Mouse (Mus musculus) macrophage (primary cell): ENCODE data around the gene Casp9. TPM values are rescaled to one million over a fixed set of nuclear protein-coding genes. Genes with fewer than 3 reads are reported as not detected.

Experiments
- H3K27ac ChIP-seq: fragments of 350-480 bp; formaldehyde crosslinking; 2 replicates; pipeline ENCODE4 v1.9.0; 2021
- H3K36me3 ChIP-seq: fragments of 350-480 bp; formaldehyde crosslinking; 2 replicates; pipeline ENCODE4 v1.9.0; 2021; ENCODE audit errors: inconsistent target
- H3K4me3 ChIP-seq: fragments of 350-480 bp; formaldehyde crosslinking; 2 replicates; pipeline ENCODE4 v1.9.0; 2021; ENCODE audit errors: inconsistent target
- H3K79me2 ChIP-seq: fragments of 350-480 bp; formaldehyde crosslinking; 2 replicates; pipeline ENCODE4 v1.9.0; 2021; ENCODE audit errors: inconsistent target
- WGBS: methylation state at CpG from one replicate; pipeline ENCODE4 v1.1.7; 2026; ENCODE audit warnings: inconsistent platforms; ENCODE audit not compliant: missing documents; 5-methylcytosine and 5-hydroxymethylcytosine counted together
- polyA plus RNA-seq: library from polyadenylated mRNA; stranded (reverse); fragments of 250-400 nt; gene quantifications from 3 replicates; pipeline ENCODE4 v1.2.4, GENCODE M21; 2018; ENCODE audit warnings: inconsistent platforms

Gene Casp9
- polyA plus RNA-seq, 1 experiment from 2014 or later = 16.4 TPM

GRCm38 (mm10) chr4:141818861-141819260 lies 25.4 kb downstream of the Casp9 start:
- Histone ChIP-seq H3K79me2 (no peaks in the 10 kb centered on the region), H3K27ac (no peak overlapping the region), H3K4me3 (no peak overlapping the region), H3K36me3 (peaks cover 19% of the 10 kb centered on the region)
- WGBS = 89% methylated on average over 13 of the region's 13 CpGs

DNA sequence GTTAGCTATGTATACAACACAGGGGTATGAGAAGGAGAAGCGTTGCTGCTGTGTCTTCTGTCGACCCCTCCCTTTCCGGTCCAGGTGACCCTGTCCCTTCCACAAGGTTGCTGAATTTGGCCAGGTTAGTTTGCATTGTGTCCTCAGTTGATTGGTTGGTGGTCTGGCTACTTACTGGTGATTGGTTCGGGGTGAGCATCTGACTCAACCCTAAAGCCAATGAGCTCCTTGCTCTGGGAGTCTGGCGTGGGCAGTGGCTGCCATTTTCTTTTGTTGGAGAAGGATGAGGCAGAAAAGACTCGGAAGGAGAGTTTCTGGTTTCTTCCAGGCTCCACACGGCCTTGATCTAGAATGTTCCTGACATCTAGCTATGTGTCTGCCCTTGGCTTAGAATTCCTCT lies 25.9 kb downstream of the Casp9 start:
- H3K79me2 ChIP-seq = no peaks in the 10 kb centered on the region
- no peak overlapping the region for H3K4me3 ChIP-seq
- H3K36me3 ChIP-seq = peaks cover 15% of the 10 kb centered on the region
- no peak overlapping the region for H3K27ac ChIP-seq
- WGBS = 95% methylated on average over 7 of the region's 7 CpGs

DNA sequence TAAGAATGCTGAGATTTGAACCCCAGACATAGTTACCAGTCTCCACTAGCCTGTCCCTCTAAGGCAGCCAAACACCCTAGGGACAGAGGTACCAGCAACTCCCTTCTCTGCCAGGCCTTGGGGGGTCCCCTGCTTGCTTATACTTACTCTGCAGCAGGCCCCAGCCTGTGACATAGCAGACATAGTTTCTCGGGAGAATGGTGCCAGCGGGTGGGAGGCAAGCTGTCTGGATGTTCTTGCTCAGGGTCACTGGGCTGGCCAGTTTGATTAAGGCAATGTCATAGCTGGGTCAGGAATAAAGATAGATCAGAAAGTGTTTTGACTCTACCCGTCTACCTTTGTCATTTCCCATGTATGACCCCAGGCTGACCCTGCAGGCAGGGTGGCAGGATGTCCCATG lies 27.8 kb downstream of the Casp9 start:
- 88% methylated on average over 3 of the region's 3 CpGs for WGBS
- Histone ChIP-seq H3K4me3 (no peak overlapping the region), H3K36me3 (no peaks in the 10 kb centered on the region), H3K79me2 (no peaks in the 10 kb centered on the region), H3K27ac (no peak overlapping the region)

GRCm38 (mm10) chr4:141822089-141822488 lies 28.7 kb downstream of the Casp9 start:
- no peaks in the 10 kb centered on the region for H3K36me3 ChIP-seq
- no peak overlapping the region for H3K27ac ChIP-seq
- no peaks in the 10 kb centered on the region for H3K79me2 ChIP-seq
- 84% methylated on average over 10 of the region's 10 CpGs for WGBS
- H3K4me3 ChIP-seq = no peak overlapping the region

DNA sequence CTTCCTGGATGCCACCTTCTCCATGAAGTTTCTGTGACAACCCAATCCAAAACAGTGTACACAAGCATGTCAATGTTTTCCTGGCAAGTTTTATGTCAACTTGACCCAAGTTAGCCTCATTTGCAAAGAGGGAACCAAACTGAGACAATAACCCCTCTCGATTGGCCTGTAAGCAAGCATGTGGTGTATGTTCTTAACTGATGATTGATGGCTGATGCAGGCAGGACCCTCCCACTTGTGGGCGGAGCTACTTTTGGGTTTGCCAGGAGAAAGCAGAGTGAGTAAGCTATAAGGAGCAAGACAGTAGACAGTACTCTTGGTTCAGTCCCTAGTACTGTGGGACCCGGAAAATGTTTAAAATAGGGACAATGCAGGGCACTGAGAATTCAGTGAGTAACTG lies 29.6 kb downstream of the Casp9 start:
- Histone ChIP-seq H3K79me2 (no peaks in the 10 kb centered on the region), H3K27ac (no peak overlapping the region), H3K36me3 (no peaks in the 10 kb centered on the region), H3K4me3 (no peak overlapping the region)
- 35% methylated on average over 2 of the region's 3 CpGs for WGBS

- Histone ChIP-seq H3K4me3 (no peak within 1 kb of the TSS), H3K79me2 (no peaks in the 10 kb centered on the region), H3K27ac (no peak within 1 kb of the TSS), H3K36me3 (no peaks in the 10 kb centered on the region)
- WGBS = 90% methylated on average over 5 of the region's 5 CpGs
These were observed 32.6 kb downstream of the Casp9 start, which contains the start of gene Cela2a for GRCm38 (mm10) chr4:141826060-141826459. Cela2a (minus strand) TSS chr4:141826160.

- 91% methylated on average over 2 of the region's 2 CpGs for WGBS
- Histone ChIP-seq H3K4me3 (no peak overlapping the region), H3K36me3 (no peaks in the 10 kb centered on the region), H3K27ac (no peak overlapping the region), H3K79me2 (no peaks in the 10 kb centered on the region)
These were observed 34.0 kb downstream of the Casp9 start for GRCm38 (mm10) chr4:141827401-141827800.

DNA sequence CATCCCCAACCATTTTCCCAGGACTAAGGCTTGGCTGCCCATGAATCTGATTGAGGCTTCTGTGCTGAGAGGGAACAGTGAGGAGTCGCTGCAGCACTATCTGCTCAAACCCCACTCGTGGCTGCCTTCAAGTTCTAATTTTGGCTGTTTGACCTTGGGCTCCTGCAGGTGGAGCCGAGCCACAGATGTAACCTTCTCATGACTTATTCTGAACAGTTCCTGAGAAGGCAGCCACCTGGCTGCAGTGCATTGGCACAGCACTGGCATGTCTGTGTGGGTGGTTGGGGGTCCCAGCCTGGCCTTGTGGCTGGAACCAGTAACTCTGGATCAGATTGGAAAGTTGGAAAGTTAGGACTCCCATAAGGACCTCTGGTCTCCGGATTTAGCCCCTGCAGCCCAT lies 34.8 kb downstream of the Casp9 start:
- Histone ChIP-seq H3K4me3 (no peak overlapping the region), H3K36me3 (no peaks in the 10 kb centered on the region), H3K27ac (no peak overlapping the region), H3K79me2 (no peaks in the 10 kb centered on the region)
- 79% methylated on average over 4 of the region's 4 CpGs for WGBS

DNA sequence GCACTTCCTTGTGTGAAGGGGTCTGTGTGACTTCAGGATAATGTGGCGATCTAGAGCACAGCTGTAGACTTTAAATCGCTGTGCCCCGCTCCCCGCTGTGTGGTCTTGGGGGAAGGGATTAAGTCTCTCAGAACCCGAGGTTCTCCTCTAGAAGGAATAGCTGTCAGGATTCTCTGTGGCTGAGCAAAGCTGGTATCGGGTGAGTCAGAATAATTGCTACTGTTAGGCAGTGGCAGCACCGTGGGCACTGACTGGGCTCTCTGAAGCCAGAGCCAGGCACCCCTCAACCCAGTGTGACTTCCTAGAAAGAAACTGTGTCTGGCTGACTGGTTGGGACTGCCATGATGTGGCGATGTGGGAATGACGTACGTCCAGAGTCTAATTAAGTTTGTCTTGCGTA lies 37.0 kb downstream of the Casp9 start:
- Histone ChIP-seq H3K4me3 (no peak overlapping the region), H3K79me2 (no peaks in the 10 kb centered on the region), H3K27ac (no peak overlapping the region), H3K36me3 (no peaks in the 10 kb centered on the region)
- 91% methylated on average over 11 of the region's 11 CpGs for WGBS

- Histone ChIP-seq H3K4me3 (no peak overlapping the region), H3K79me2 (no peaks in the 10 kb centered on the region), H3K36me3 (no peaks in the 10 kb centered on the region), H3K27ac (no peak overlapping the region)
- 86% methylated on average over 7 of the region's 7 CpGs for WGBS
These were observed 37.9 kb downstream of the Casp9 start for GRCm38 (mm10) chr4:141831361-141831760.

DNA sequence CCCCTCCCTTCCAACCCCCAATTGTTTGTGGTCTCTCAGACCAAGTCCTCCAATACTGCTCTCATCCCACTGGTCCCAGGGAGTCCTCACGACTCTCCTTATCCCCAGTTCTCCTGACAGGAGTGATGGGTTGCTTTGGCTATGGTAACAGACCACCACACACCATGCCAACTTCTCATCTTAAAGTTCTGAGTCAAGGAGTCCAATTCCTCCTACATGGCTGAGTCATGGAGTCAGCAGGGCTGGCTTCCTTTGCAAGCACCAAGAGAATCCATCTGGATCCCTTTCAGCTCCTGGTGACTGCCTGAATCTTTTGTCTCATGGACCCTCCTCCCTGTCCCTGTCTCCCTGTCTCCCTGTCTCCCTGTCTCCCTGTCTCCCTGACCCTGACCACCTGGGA lies 40.5 kb downstream of the Casp9 start:
- no peaks in the 10 kb centered on the region for H3K36me3 ChIP-seq
- no peak overlapping the region for H3K27ac ChIP-seq
- H3K4me3 ChIP-seq = no peak overlapping the region
- no peaks in the 10 kb centered on the region for H3K79me2 ChIP-seq
- 75% methylated on average over 1 of the region's 1 CpGs for WGBS

- Histone ChIP-seq H3K4me3 (no peak overlapping the region), H3K27ac (no peak overlapping the region), H3K79me2 (no peaks in the 10 kb centered on the region), H3K36me3 (no peaks in the 10 kb centered on the region)
- 41% methylated on average over 4 of the region's 5 CpGs for WGBS
These were observed 41.2 kb downstream of the Casp9 start for GRCm38 (mm10) chr4:141834536-141835095.

- no peaks in the 10 kb centered on the region for H3K36me3 ChIP-seq
- H3K4me3 ChIP-seq = no peak within 1 kb of the TSS
- no peaks in the 10 kb centered on the region for H3K79me2 ChIP-seq
- H3K27ac ChIP-seq = no peak within 1 kb of the TSS
- WGBS = 96% methylated on average over 6 of the region's 6 CpGs
These were observed 52.6 kb downstream of the Casp9 start, which contains the start of gene Ctrc for GRCm38 (mm10) chr4:141845999-141846398. Ctrc (minus strand) TSS chr4:141846359.

DNA sequence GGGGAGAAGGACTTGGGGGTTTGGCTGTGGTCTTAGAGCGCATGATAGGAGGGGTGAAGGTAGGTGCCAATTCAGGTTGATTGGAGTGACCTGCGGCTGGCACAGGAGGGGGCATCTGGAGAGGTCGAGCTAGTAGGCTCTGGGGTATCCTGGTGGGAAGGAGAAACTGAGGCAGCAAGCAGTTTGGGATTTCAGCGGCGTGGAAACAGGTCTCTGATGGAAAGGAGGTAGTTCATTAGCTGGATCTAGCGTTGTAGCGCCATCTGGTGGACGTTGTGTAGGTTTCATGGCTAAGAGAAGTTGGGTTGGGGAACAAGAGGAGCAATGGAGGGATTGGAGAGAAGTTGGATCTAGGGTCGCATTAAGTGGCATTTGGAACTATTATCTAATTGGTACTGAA lies 60.0 kb downstream of the Casp9 start:
- Histone ChIP-seq H3K79me2 (no peaks in the 10 kb centered on the region), H3K27ac (no peak overlapping the region), H3K4me3 (no peak overlapping the region), H3K36me3 (peaks cover 1% of the 10 kb centered on the region; the same call in 1 of the 2 replicates)
- 55% methylated on average over 9 of the region's 9 CpGs for WGBS

DNA sequence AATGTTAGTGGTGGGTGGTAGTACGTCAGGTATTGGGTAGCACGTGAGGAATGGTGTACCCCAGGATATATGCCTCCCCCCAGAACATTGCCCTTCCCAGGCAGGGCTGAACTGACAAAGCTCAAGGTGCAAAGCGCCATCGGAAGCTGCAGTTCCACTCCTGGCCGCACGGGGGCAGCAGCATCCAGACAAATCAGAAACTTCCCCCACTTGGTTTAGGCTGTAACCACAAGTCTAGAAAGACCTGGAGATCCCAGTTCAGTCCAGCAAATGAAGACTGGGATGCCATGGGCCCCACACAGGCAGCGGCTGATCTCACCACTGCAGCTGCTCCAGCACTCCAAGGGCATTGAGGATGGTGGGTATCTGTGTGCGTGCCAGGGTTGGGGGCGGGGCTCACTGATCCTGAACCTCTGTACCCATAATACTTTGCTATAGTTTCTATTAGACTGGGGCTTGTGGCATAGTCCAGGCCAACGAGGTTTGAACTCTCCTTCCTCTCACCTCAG lies 64.1 kb downstream of the Casp9 start:
- Histone ChIP-seq H3K4me3 (no peak overlapping the region), H3K79me2 (peaks cover 30% of the 10 kb centered on the region), H3K27ac (no peak overlapping the region), H3K36me3 (peaks cover 42% of the 10 kb centered on the region)
- 25% methylated on average over 10 of the region's 10 CpGs for WGBS

- Histone ChIP-seq H3K27ac (no peak overlapping the region), H3K4me3 (no peak overlapping the region), H3K79me2 (peaks cover 40% of the 10 kb centered on the region), H3K36me3 (peaks cover 50% of the 10 kb centered on the region)
- WGBS = 58% methylated on average over 18 of the region's 20 CpGs
These were observed 65.1 kb downstream of the Casp9 start for GRCm38 (mm10) chr4:141858501-141858900.
